ENCODE assay signal across 8 mouse cellular contexts in the genomic region with DNA sequence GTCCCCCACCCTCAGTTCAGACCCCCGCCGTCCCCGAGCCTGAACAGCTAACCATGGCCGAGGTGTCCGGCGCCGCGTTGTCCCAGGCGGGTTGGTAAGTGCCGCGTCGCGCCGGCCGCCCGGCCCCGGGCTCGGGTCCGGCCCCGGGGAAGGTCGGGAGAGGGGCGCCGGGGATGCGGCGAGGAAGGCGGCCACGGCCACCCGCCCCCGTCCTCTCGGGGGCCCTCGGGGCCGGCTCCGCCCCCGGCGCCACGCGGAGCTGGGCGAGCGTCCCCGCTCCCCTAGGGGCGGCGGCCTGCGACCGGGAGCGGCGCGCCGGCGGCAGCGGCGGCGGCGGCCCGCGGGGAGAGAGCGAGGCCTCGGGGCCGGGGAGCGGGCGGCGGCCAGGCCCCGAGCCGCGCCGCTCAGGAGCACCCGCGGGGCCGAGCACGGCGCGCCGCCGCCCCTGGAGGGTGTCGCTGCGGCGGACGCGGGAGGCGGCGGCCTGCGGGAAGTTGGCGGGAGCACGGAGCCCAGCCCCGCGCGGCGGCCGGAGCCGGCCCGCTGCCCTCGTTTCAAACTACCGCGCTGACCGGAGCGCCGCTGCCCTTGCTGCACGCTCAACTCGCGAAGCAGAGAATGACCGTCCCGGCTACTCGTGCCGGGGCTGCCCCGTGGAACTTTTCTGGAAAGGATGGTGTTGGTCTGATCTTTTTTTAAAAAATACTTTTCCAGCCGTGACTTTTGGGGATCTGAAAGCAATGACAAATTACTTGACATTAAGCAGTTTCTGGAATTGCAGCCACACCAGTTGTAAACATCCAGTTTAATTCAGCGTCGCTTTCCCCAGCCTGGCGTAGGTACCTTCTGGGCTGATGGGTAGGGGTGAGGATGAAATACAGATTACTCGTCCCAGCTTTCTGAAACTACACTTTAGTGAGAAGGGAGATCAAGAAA. TPM values are rescaled to one million over a fixed set of nuclear protein-coding genes. Genes with fewer than 3 reads are reported as not detected.
DNase-seq lines count a peak whose midpoint lies in the region; ATAC-seq and TF ChIP-seq lines count a peak whose summit lies in the region.

No protein-coding gene starts in this region.

- H3K36me3 ChIP-seq in embryonic facial prominence, embryonic 13.5 days: no peaks in the 10 kb centered on the region
- no peaks in the 10 kb centered on the region for H3K36me3 ChIP-seq in kidney, embryonic 14.5 days (ENCODE audit: control insufficient read depth, insufficient read depth, low read length)
- H3K36me3 ChIP-seq in liver, embryonic 14.5 days (replicated peaks; ENCODE audit: control insufficient read depth, insufficient read depth, low read depth): no peaks in the 10 kb centered on the region
- H3K36me3 ChIP-seq in stomach, postnatal 0 days (ENCODE audit: control insufficient read depth, insufficient read depth, low read length): no peaks in the 10 kb centered on the region

- no peak for TF ChIP-seq CTCF in liver, embryonic 14.5 days (IDR thresholded peaks at IDR 0.05; ENCODE audit: low read depth)
- no peak for TF ChIP-seq CTCF in stomach, postnatal 0 days (IDR thresholded peaks at IDR 0.05; ENCODE audit: low read depth)

- H3K27me3 ChIP-seq in embryonic facial prominence, embryonic 13.5 days: no peaks in the 10 kb centered on the region
- H3K27me3 ChIP-seq in kidney, embryonic 14.5 days (ENCODE audit: control insufficient read depth, insufficient read depth, low read length): no peaks in the 10 kb centered on the region
- no peaks in the 10 kb centered on the region for H3K27me3 ChIP-seq in liver, embryonic 14.5 days (ENCODE audit: control insufficient read depth, insufficient read depth, low read length)
- H3K27me3 ChIP-seq in stomach, postnatal 0 days (ENCODE audit: control insufficient read depth, insufficient read depth, low read length): no peaks in the 10 kb centered on the region

- DNase-seq in adrenal gland, postnatal 4 days (ENCODE audit: low spot score in 2 of 2): peak; percentile 15 to 28
- DNase-seq in heart, adult 9 months (ENCODE audit: low spot score in 2 of 2): peak; percentile 35 to 57
- DNase-seq in liver, embryonic 14.5 days (ENCODE audit: low read depth in 3 of 3, low spot score in 3 of 3): peak; percentile 30 to 49 (median 39)
- peak; percentile 8 to 9 for DNase-seq in natural killer cell, adult 2 months (ENCODE audit: low spot score in 2 of 2)
- peak; percentile 64 for DNase-seq in stomach, postnatal 0 days (ENCODE audit: low spot score)

- H3K4me3 ChIP-seq in embryonic facial prominence, embryonic 13.5 days: peak overlapping the region; percentile 83
- H3K4me3 ChIP-seq in kidney, embryonic 14.5 days (ENCODE audit: low read length): peak overlapping the region; percentile 51
- peak overlapping the region; percentile 77 for H3K4me3 ChIP-seq in liver, embryonic 14.5 days (ENCODE audit: insufficient read depth in 1 of 2, low read depth in 2 of 2, low read length in 2 of 2)
- peak overlapping the region; percentile 88 for H3K4me3 ChIP-seq in stomach, postnatal 0 days (ENCODE audit: low read depth, low read length)

- peak overlapping the region; percentile 95 for H3K9ac ChIP-seq in embryonic facial prominence, embryonic 13.5 days
- peak overlapping the region; percentile 97 for H3K9ac ChIP-seq in kidney, embryonic 14.5 days (ENCODE audit: low read depth, low read length)
- peak overlapping the region; percentile 86 for H3K9ac ChIP-seq in liver, embryonic 14.5 days (replicated peaks)
- H3K9ac ChIP-seq in stomach, postnatal 0 days (ENCODE audit: low read length): peak overlapping the region; percentile 93

- under 1% methylated on average over 76 of the region's 109 CpGs for WGBS in embryonic facial prominence, embryonic 13.5 days
- under 1% methylated on average over 95 of the region's 109 CpGs for WGBS in kidney, embryonic 14.5 days
- WGBS in liver, embryonic 14.5 days (ENCODE audit: insufficient replicate concordance): under 1% methylated on average over 99 of the region's 109 CpGs
- WGBS in stomach, postnatal 0 days: under 1% methylated on average over 45 of the region's 109 CpGs

- H3K4me2 ChIP-seq in embryonic facial prominence, embryonic 13.5 days: peak overlapping the region; percentile 64
- H3K4me2 ChIP-seq in kidney, embryonic 14.5 days (replicated peaks; ENCODE audit: low read depth, low read length): peak overlapping the region; percentile 60
- peak overlapping the region; percentile 85 for H3K4me2 ChIP-seq in liver, embryonic 14.5 days (ENCODE audit: low read depth)
- peak overlapping the region; percentile 80 for H3K4me2 ChIP-seq in stomach, postnatal 0 days (replicated peaks; ENCODE audit: low read depth)

- peaks cover 18% of the 10 kb centered on the region for H3K4me1 ChIP-seq in embryonic facial prominence, embryonic 13.5 days
- H3K4me1 ChIP-seq in kidney, embryonic 14.5 days (ENCODE audit: control insufficient read depth, insufficient read depth, low read length): 0 out of 2 replicates have a peak, but pooled peaks cover 6% of the 10 kb centered on the region
- peaks cover 12 to 18% of the 10 kb centered on the region in 2 experiments for H3K4me1 ChIP-seq in liver, embryonic 14.5 days (replicated peaks; ENCODE audit: control insufficient read depth in 2 of 2, insufficient read depth in 2 of 2, low read length in 1 of 2)
- 0 out of 2 replicates have a peak, but pooled peaks cover 5% of the 10 kb centered on the region for H3K4me1 ChIP-seq in stomach, postnatal 0 days (replicated peaks; ENCODE audit: control insufficient read depth, insufficient read depth)

- H3K9me3 ChIP-seq in embryonic facial prominence, embryonic 13.5 days: no peaks in the 10 kb centered on the region
- H3K9me3 ChIP-seq in kidney, embryonic 14.5 days (ENCODE audit: control insufficient read depth, low read length): no peaks in the 10 kb centered on the region
- no peaks in the 10 kb centered on the region for H3K9me3 ChIP-seq in liver, embryonic 14.5 days (ENCODE audit: control insufficient read depth, low read length)
- H3K9me3 ChIP-seq in stomach, postnatal 0 days (ENCODE audit: control insufficient read depth, low read length): no peaks in the 10 kb centered on the region

- peak overlapping the region; percentile 100 for H3K27ac ChIP-seq in embryonic facial prominence, embryonic 13.5 days
- H3K27ac ChIP-seq in kidney, embryonic 14.5 days (ENCODE audit: low read depth, low read length): peak overlapping the region; percentile 100
- peak overlapping the region; percentile 92 for H3K27ac ChIP-seq in liver, embryonic 14.5 days
- H3K27ac ChIP-seq in stomach, postnatal 0 days (replicated peaks): peak overlapping the region; percentile 100

- ATAC-seq in CD4-positive, CD25-positive, alpha-beta regulatory T cell, adult 4 months: peak; percentile 22
- ATAC-seq in embryonic facial prominence, embryonic 13.5 days (ENCODE audit: insufficient number of reproducible peaks, insufficient read depth, low FRiP score, low TSS enrichment, low read depth): peak; percentile 71
- ATAC-seq in kidney, embryonic 14.5 days (ENCODE audit: low FRiP score, low TSS enrichment): peak; percentile 81
- peak; percentile 62 for ATAC-seq in liver, embryonic 14.5 days (ENCODE audit: insufficient read depth)
- ATAC-seq in stomach, postnatal 0 days (ENCODE audit: low FRiP score, low TSS enrichment): peak; percentile 65

- TF ChIP-seq EP300 in liver, embryonic 14.5 days (IDR thresholded peaks at IDR 0.05; ENCODE audit: low read depth): no peak
- no peak for TF ChIP-seq EP300 in stomach, postnatal 0 days (optimal IDR thresholded peaks at IDR 0.05)

RNA-seq across cellular contexts. Expression of a gene that starts 0.6 kb away (rescaled TPM):
- polyA plus RNA-seq in CD4-positive, CD25-positive, alpha-beta regulatory T cell, adult 4 months (2017; shearing (Covaris generic)): 10 to 100 TPM; 26.1 to 32.5 TPM
- total RNA-seq in adrenal gland, postnatal 4 days (2021): 10 to 100 TPM; 41.7 to 43.0 TPM
- polyA plus RNA-seq in embryonic facial prominence, embryonic 13.5 days (2015; fragmentation: Nextera tagmentation; extraction: Ambion mirVana): 42.2 and 46.2 TPM in 2 replicates
- 23.1 and 33.6 TPM in 2 replicates for polyA plus RNA-seq in kidney, embryonic 14.5 days (2014; fragmentation: Nextera tagmentation; extraction: Ambion mirVana)
- 2.9 and 5.1 TPM in 2 replicates for polyA plus RNA-seq in liver, embryonic 14.5 days (2012; rRNA removed)
- 6.9 and 7.9 TPM in 2 replicates for polyA plus RNA-seq in liver, embryonic 14.5 days (2014; fragmentation: Nextera tagmentation; extraction: Ambion mirVana)
- polyA plus RNA-seq in stomach, postnatal 0 days (2015; fragmentation: Nextera tagmentation; extraction: Ambion mirVana): 12.6 TPM in 2 replicates

Comparison
In these comparisons a context has a peak if more than half of its experiments do, and no peak if none do; other contexts are left out.
1. Peak in every context shown above with its lines: DNase-seq, ATAC-seq, H3K4me3 ChIP-seq and H3K27ac ChIP-seq.
2. ATAC-seq: peak in every context shown above with its lines; median percentile 81 in kidney, embryonic 14.5 days; 71 in embryonic facial prominence, embryonic 13.5 days; 65 in stomach, postnatal 0 days; 62 in liver, embryonic 14.5 days; 22 in CD4-positive, CD25-positive, alpha-beta regulatory T cell, adult 4 months.
3. DNase-seq: peak in every context shown above with its lines; median percentile 64 in stomach, postnatal 0 days; 46 in heart, adult 9 months; 39 in liver, embryonic 14.5 days; 22 in adrenal gland, postnatal 4 days; 8 in natural killer cell, adult 2 months.